Mouse (Mus musculus) midbrain, embryonic 12.5 days (tissue): ENCODE measurements at regions not wholly inside any gene's neighbourhood (a gene's known extent, or its start where the extent isn't known, plus 50 kb on each side); places are given as distances from the start of the nearest gene placed in this dataset.

Experiments
- ATAC-seq: fragments of 200-750 bp; cut with Nextera tagmentation; 2 replicates; pipeline ENCODE4 v1.8.0; 2017; ENCODE audit warnings: low read depth, moderate TSS enrichment, moderate library complexity; ENCODE audit not compliant: low FRiP score
- H3K27ac ChIP-seq: fragments of 300-500 bp; sonication (generic); replicated peaks from 2 replicates; pipeline ENCODE4 v1.5.1; 2016; ENCODE audit warnings: mild to moderate bottlenecking
- H3K27me3 ChIP-seq: fragments of 300-500 bp; sonication (generic); 2 replicates; pipeline ENCODE4 v1.6.1; 2016; ENCODE audit warnings: mild to moderate bottlenecking
- H3K36me3 ChIP-seq: fragments of 300-500 bp; sonication (generic); 2 replicates; pipeline ENCODE4 v1.6.1; 2016
- H3K4me1 ChIP-seq: fragments of 300-500 bp; sonication (generic); 2 replicates; pipeline ENCODE4 v1.6.1; 2016
- H3K4me2 ChIP-seq: fragments of 300-500 bp; sonication (generic); replicated peaks from 2 replicates; pipeline ENCODE4 v1.6.1; 2016; ENCODE audit warnings: mild to moderate bottlenecking, moderate library complexity
- H3K4me3 ChIP-seq: fragments of 300-500 bp; sonication (generic); 2 replicates; pipeline ENCODE4 v1.5.1; 2016; ENCODE audit warnings: mild to moderate bottlenecking
- H3K9ac ChIP-seq: fragments of 300-500 bp; sonication (generic); replicated peaks from 2 replicates; pipeline ENCODE4 v1.6.1; 2016; ENCODE audit warnings: mild to moderate bottlenecking, moderate library complexity
- H3K9me3 ChIP-seq: fragments of 300-500 bp; sonication (generic); 2 replicates; pipeline ENCODE4 v1.6.1; 2016; ENCODE audit warnings: mild to moderate bottlenecking
- WGBS: fragments of 180-500 bp; shearing (Covaris S2); methylation state at CpG from one replicate; pipeline ENCODE4 v1.1.7; 2016; 5-methylcytosine and 5-hydroxymethylcytosine counted together

DNA sequence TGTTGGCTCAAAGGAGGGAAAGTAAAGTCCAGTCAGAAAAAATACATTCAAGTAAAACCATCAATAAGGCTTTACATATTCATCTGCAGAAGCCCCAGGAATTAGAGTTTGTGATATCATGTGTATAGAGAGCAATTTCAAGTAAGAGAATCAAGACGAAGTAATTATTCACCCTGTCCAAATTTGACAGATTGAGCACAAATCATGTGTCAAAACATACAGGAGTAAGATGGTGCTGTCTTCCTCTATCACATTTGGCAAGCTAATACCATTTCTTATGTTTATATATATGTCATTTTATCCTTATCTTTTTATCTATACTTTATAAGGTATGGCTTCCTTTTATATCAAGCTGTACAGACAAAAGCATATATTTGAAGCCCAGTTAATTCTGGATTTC, 825.2 kb downstream of the Galc start:
- Histone ChIP-seq H3K9ac (no peak overlapping the region), H3K4me1 (no peaks in the 10 kb centered on the region), H3K36me3 (no peaks in the 10 kb centered on the region), H3K4me3 (no peak overlapping the region), H3K9me3 (no peaks in the 10 kb centered on the region), H3K27me3 (no peaks in the 10 kb centered on the region), H3K27ac (no peak overlapping the region), H3K4me2 (no peak overlapping the region)
- no peak for ATAC-seq
- WGBS = 71% methylated on average over 1 of the region's 1 CpGs

DNA sequence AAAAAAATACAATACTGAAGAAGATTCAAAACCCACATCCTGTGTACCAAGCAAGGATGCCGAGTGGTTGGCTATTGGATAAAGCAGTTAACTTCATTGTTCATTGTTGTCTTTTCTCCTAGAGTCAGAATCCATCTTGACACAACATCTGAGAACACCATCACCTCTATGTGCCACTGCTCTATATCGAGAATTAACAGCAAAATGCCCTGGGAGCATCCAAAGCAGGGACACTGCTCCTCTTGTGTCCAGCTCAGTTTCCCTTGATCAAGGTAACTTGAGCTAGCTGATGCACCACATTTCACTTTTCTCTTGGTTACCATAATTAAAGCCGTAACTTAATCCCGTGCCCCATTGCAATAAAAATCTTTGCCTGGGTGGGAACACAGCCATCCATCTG, 826.6 kb downstream of the Galc start:
- H3K4me3 ChIP-seq = no peak overlapping the region
- no peak for ATAC-seq
- H3K9me3 ChIP-seq = no peaks in the 10 kb centered on the region
- no peak overlapping the region for H3K9ac ChIP-seq
- no peaks in the 10 kb centered on the region for H3K36me3 ChIP-seq
- 89% methylated on average over 4 of the region's 4 CpGs for WGBS
- no peaks in the 10 kb centered on the region for H3K27me3 ChIP-seq
- no peak overlapping the region for H3K4me2 ChIP-seq
- no peak overlapping the region for H3K27ac ChIP-seq
- H3K4me1 ChIP-seq = no peaks in the 10 kb centered on the region

DNA sequence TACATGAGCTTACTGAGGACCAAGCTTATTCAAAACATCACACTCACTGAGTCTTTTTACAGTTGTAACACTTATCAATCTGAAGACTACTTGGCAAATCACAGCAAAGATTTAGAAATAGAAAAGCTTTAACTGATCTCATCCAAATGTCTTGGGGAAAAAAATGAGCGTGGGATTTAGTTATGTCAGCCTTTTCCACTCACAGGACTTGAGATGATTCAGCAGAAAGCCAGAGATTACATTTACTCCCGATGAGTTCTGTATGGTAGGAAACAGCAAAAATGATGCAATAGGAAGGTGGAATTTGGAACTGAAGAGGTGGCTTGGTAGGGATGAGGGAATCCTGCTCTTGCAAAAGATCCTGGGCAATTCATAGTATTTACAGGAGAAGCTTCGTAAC, 831.0 kb downstream of the Galc start:
- WGBS = 95% methylated on average over 3 of the region's 3 CpGs

DNA sequence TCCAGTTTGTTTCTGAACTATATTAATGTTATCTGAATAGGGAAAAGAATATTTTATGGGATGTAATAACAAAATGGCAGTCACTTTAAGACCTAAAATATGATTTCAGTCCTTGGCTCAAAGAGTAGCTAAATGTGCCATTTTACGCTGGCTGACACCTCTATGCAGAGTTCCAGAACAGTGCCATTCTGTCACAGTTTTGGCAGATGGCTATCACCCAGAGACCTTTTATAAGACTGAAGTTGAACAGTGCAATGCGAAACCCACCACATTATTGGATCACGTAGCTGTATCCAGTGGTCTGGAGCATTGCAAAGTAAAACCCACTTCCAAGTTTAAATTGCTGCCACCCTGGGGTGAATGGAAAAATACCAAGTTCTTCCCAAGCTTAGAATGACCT, 834.5 kb downstream of the Galc start:
- WGBS = 82% methylated on average over 3 of the region's 3 CpGs
- no peaks in the 10 kb centered on the region for H3K9me3 ChIP-seq
- ATAC-seq = no peak
- H3K4me3 ChIP-seq = no peak overlapping the region
- no peaks in the 10 kb centered on the region for H3K4me1 ChIP-seq
- no peak overlapping the region for H3K4me2 ChIP-seq
- no peak overlapping the region for H3K27ac ChIP-seq
- H3K36me3 ChIP-seq = no peaks in the 10 kb centered on the region
- no peaks in the 10 kb centered on the region for H3K27me3 ChIP-seq
- H3K9ac ChIP-seq = no peak overlapping the region

More for the DNA sequence above, 831.0 kb downstream of the Galc start:
- Histone ChIP-seq H3K27me3 (no peaks in the 10 kb centered on the region), H3K36me3 (no peaks in the 10 kb centered on the region), H3K27ac (no peak overlapping the region), H3K9ac (no peak overlapping the region), H3K4me2 (no peak overlapping the region), H3K4me1 (no peaks in the 10 kb centered on the region), H3K4me3 (no peak overlapping the region), H3K9me3 (no peaks in the 10 kb centered on the region)
- ATAC-seq = no peak

DNA sequence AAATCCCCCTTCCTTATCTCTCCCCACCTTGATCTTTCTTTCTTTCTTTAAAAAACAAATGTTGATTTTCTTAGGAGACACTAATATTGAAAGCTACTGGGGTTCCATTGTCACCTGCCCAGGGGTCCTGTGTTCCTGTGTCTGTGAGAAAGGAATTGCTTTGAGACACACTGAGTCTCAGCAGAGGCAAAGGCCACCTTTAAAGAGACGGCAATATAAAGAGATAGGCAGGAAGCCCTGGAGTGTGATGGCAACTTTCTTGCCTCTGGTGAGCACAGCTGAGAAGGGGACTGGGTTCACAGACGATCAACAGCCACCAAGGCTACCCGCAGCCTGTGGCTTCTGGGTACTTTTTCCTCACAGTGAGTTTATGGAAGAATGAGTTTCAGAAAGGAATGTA, 855.8 kb downstream of the Galc start:
- Histone ChIP-seq H3K27me3 (no peaks in the 10 kb centered on the region), H3K9me3 (no peaks in the 10 kb centered on the region), H3K4me2 (no peak overlapping the region), H3K4me3 (no peak overlapping the region), H3K27ac (no peak overlapping the region), H3K36me3 (no peaks in the 10 kb centered on the region), H3K9ac (no peak overlapping the region), H3K4me1 (peaks cover 16% of the 10 kb centered on the region)
- 12% methylated on average over 3 of the region's 3 CpGs for WGBS
- peak; percentile 53; the same call in 1 of the 2 replicates for ATAC-seq

DNA sequence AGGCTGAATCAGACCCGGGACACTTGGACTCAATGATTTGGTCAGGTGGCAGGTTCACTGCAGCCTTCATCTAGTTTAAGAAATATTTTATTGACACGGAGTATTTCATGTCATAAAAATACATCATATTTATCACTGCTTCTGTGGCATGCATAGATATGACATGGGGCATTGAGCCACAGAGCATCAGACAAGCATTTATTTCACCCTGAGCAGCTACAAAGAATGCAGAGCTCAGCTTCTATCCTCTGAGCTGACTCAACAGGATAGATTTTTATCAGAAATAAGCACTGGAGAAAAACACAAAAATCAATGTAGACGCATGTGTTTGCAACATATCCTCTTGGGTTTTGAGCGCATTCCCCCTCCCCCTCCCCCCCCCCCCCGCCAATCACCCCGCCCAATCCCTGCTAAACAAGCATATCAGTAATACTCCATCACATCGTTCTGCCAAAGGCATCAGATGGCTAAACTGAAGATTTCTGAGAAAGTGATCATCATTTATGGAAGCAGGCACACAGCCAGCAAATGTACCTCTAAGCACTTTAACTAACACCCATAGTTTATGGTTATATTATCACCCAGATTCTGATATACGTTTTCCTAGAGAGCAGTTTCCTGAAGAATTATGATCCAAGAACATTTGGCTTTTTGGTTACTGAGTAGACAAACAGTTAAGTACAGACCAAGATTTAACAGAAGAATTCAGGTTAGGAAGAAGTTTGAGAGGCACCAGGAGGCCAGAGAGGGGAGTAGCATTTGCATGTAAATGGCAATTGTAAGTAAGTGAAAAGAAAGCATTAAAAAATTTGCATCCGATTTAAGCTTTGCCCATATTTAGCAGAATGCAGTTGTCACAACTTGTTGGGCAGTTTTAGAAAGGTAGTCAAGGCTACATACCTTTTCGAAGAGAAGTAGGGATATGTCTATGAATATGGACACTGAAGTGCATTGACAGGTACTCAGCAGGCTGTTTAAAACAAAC, 856.6 kb downstream of the Galc start:
- H3K36me3 ChIP-seq = no peaks in the 10 kb centered on the region
- no peak overlapping the region for H3K4me2 ChIP-seq
- peak overlapping the region; percentile 49; the same call in 1 of the 2 replicates for H3K27ac ChIP-seq
- WGBS = 22% methylated on average over 9 of the region's 10 CpGs
- H3K27me3 ChIP-seq = no peaks in the 10 kb centered on the region
- H3K9ac ChIP-seq = no peak overlapping the region
- H3K9me3 ChIP-seq = no peaks in the 10 kb centered on the region
- ATAC-seq = peak; percentile 16; the same call in 1 of the 2 replicates
- H3K4me1 ChIP-seq = peaks cover 16% of the 10 kb centered on the region
- no peak overlapping the region for H3K4me3 ChIP-seq

DNA sequence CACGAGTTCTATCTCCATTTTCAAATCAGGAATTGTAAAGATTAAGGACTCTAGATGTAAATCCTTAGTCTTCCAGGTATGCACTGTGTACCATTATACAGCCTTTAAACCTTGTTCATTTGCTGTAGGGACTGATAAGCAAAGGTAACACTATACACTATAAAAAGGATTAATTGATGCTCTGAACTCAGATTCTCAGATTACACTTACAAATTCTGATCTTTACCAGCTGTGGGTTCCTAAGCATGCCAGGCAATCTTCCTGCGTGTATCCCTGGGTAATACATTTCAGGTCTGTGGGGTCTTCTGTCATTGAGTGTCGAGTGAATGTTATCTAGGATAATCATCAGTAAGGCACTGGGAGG, 860.7 kb downstream of the Galc start:
- ATAC-seq = no peak
- Histone ChIP-seq H3K4me1 (peaks cover 13% of the 10 kb centered on the region), H3K9me3 (no peaks in the 10 kb centered on the region), H3K4me2 (no peak overlapping the region), H3K9ac (no peak overlapping the region), H3K27me3 (no peaks in the 10 kb centered on the region), H3K36me3 (no peaks in the 10 kb centered on the region), H3K4me3 (no peak overlapping the region), H3K27ac (no peak overlapping the region)
- WGBS = 63% methylated on average over 3 of the region's 3 CpGs

DNA sequence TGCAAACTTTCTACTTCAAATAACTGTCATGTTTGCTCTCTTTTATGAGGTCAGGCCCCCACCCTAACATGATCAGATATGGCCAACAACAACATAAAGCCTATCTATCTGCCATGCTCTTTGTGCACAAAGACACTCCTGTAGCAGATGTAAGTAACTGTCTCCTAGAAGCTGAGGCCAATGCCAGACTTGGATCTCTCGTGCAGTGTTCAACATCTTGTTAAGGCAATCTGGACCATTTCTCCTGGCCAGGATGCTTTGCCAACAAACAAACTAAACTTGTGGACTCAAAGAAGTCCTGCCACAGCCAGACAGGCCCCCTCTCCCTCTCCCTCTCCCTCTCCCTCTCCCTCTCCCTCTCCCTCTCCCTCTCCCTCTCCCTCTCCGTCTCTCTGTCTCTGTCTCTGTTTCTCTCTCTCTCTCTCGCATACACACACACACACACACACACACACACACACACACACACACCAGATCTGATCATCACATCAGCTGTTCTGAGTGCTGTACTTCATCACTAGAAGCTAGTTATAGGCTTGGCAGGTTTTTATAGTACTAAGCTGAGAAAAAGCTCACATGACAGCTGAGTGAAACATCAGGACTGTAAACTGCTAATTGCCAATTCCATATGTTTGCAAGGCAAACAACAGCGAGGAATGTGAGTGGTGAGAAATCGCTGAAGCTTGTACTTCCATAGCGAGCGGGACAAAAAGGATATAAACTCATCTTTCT, 861.2 kb downstream of the Galc start:
- WGBS = 91% methylated on average over 5 of the region's 7 CpGs

DNA sequence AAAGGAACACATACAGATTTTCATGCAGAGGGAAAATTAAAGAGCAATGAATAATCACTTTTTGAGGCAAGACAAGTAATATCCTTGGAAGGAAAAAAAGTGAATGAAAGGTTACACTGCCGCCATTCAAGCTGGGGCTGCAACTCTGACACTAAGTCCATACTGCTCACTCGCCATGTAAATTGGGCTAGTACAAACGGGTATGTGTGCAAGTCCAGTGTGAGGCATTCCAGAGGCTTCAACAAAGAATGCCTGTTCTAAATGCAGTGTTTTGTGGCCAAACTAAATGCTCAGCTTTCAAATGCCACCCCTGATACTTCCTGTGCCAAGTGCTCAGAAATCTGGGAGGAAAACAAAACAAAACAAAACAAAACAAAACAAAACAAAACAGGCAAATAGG, 897.5 kb downstream of the Galc start:
- H3K27ac ChIP-seq = no peak overlapping the region
- H3K4me2 ChIP-seq = no peak overlapping the region
- no peaks in the 10 kb centered on the region for H3K36me3 ChIP-seq
- ATAC-seq = no peak
- H3K27me3 ChIP-seq = no peaks in the 10 kb centered on the region
- no peak overlapping the region for H3K4me3 ChIP-seq
- H3K4me1 ChIP-seq = no peaks in the 10 kb centered on the region
- no peak overlapping the region for H3K9ac ChIP-seq
- 68% methylated on average over 3 of the region's 3 CpGs for WGBS
- no peaks in the 10 kb centered on the region for H3K9me3 ChIP-seq

More for the DNA sequence above, 861.2 kb downstream of the Galc start:
- Histone ChIP-seq H3K4me1 (peaks cover 8% of the 10 kb centered on the region), H3K36me3 (no peaks in the 10 kb centered on the region), H3K4me3 (no peak overlapping the region), H3K27ac (no peak overlapping the region), H3K4me2 (no peak overlapping the region), H3K9me3 (no peaks in the 10 kb centered on the region), H3K9ac (no peak overlapping the region), H3K27me3 (no peaks in the 10 kb centered on the region)
- no peak for ATAC-seq

DNA sequence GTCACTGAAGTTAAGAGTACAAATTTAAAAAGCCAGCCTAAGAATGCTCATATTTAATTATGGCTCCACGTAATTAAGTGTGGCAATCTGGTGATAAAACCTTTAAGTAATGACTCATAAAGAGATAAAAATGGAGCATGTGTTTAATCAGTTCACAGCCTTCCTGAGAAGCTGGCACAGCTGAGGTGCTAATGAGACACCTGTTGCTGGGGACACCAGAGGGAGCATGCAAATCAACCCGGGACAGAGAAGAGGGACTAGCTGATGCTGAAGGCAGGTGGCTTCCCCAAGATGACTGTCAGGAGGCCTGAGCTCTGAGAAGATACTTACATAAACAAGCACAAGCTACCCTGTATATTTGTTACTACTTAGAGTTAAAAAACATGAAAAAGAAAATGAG, 898.6 kb downstream of the Galc start:
- no peaks in the 10 kb centered on the region for H3K9me3 ChIP-seq
- H3K4me2 ChIP-seq = no peak overlapping the region
- H3K9ac ChIP-seq = no peak overlapping the region
- 40% methylated on average over 2 of the region's 2 CpGs for WGBS
- H3K4me3 ChIP-seq = no peak overlapping the region
- ATAC-seq = no peak; the same call in 1 of the 2 replicates
- no peak overlapping the region for H3K27ac ChIP-seq
- H3K27me3 ChIP-seq = no peaks in the 10 kb centered on the region
- H3K4me1 ChIP-seq = no peaks in the 10 kb centered on the region
- H3K36me3 ChIP-seq = no peaks in the 10 kb centered on the region

DNA sequence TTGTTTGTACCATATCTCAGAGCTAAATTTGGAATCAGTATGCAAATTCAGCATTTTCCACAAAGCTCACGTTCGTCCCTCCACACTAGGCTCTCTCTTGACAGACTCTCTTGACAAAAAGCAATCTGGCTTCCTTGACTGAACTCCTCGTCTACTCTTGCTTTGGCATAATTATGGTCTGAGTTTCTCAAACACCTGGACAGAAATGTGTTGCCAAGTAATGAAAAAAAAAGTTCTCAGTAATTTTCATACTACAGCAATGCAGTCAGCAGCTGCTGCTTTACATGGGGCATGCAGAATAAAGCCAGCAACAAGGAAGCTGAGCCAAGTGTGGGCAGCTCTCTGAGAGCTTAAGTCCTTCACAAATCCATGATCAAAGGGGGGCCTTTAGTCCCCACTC, 932.7 kb downstream of the Galc start:
- H3K36me3 ChIP-seq = no peaks in the 10 kb centered on the region
- no peak for ATAC-seq
- no peak overlapping the region for H3K4me2 ChIP-seq
- H3K4me1 ChIP-seq = no peaks in the 10 kb centered on the region
- no peaks in the 10 kb centered on the region for H3K9me3 ChIP-seq
- H3K27me3 ChIP-seq = no peaks in the 10 kb centered on the region
- no peak overlapping the region for H3K9ac ChIP-seq
- no peak overlapping the region for H3K4me3 ChIP-seq
- no peak overlapping the region for H3K27ac ChIP-seq
- 45% methylated on average over 3 of the region's 3 CpGs for WGBS

DNA sequence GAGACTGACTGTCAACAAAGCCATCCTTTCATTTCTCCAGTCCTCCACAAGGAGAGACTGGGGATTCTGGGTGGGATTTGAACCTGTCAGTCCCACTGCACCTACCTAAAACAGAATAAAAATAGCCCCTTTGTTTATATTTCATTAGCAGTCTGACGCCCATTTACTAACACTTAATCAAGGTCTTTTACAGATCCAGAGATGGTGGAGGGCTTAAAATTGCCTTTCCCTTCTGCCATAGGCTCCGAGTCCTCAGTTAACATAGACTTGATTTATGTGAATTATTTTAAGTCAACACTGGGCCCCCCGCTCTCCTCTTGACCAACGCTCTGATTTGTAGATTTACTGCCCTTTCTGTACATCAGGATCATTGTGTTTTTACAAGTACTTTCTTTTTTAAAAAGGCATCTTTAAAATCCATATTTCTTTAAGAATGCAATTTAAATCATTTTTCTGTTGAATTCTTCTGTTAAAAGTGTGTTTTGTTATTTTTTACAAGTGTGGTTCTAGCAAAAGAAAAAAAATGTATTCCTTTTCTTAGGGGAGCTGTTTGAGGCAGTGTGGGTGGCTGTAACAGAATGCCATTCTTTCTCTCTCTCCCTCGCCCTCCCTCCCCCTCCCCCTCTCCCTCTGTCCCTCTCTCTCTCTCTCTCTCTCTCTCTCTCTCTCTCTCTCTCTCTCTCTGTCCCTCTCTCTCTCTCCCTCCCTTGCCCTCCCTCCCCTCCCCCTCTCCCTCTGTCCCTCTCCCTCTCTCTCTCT, 946.8 kb downstream of the Galc start:
- Histone ChIP-seq H3K9me3 (no peaks in the 10 kb centered on the region), H3K9ac (no peak overlapping the region), H3K27me3 (no peaks in the 10 kb centered on the region), H3K27ac (no peak overlapping the region), H3K4me2 (no peak overlapping the region), H3K4me1 (no peaks in the 10 kb centered on the region), H3K36me3 (no peaks in the 10 kb centered on the region), H3K4me3 (no peak overlapping the region)
- whole genome bisulfite sequencing = 63% methylated on average over 5 of the region's 5 CpGs
- ATAC-seq = no peak
